Comparison of ENCODE assay signal across 11 mouse cellular contexts in the genomic region with DNA sequence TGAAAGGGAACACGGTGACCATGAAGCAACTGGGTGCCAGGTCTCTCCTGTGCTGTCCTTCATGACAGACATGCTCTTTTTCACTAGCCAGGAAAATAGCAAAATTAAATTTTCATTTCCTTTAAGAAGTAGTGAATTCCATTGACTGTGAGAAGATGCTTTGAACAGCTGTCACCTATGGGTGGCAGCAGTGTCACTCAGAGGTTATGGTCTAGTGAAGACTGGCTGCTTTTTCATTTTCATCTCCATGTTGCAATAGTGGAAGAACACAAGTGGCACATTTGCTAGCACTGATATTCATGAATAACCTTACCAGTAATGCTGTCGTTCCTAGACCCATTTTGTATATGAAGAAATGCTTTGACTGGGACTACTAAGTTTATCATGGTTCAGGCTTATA. TPM values are rescaled to one million over a fixed set of nuclear protein-coding genes. Genes with fewer than 3 reads are reported as not detected.
DNase-seq lines count a peak whose midpoint lies in the region; ATAC-seq and TF ChIP-seq lines count a peak whose summit lies in the region.
"Had no signal": no experiment of that assay in that cellular context is flagged by ENCODE, and none has a peak within 500 bp of the region (broad histone marks: within the 10 kb centered on the region; RNA-seq: fewer than 3 reads in every experiment).

No protein-coding gene starts in this region.

- no peaks in the 10 kb centered on the region for H3K4me1 ChIP-seq in liver, embryonic 12.5 days
- H3K4me1 ChIP-seq in intestine, postnatal 0 days (replicated peaks; ENCODE audit: control insufficient read depth, insufficient read depth, low read length): no peaks in the 10 kb centered on the region
- H3K4me1 ChIP-seq: embryonic facial prominence, embryonic 15.5 days; limb, embryonic 10.5 days; stomach, embryonic 15.5 days had no signal

- intact Hi-C loops in gastrocnemius, postnatal 36 days (cut with DNase I): no loop called here

- TF ChIP-seq CTCF in intestine, postnatal 0 days (IDR thresholded peaks at IDR 0.05; ENCODE audit: low read depth): peak; percentile 76

- H3K9me3 ChIP-seq in liver, embryonic 12.5 days (replicated peaks): no peaks in the 10 kb centered on the region
- H3K9me3 ChIP-seq in intestine, postnatal 0 days (ENCODE audit: control insufficient read depth): no peaks in the 10 kb centered on the region
- H3K9me3 ChIP-seq: embryonic facial prominence, embryonic 15.5 days; limb, embryonic 10.5 days; stomach, embryonic 15.5 days had no signal

- no peaks in the 10 kb centered on the region for H3K27me3 ChIP-seq in liver, embryonic 12.5 days (replicated peaks)
- H3K27me3 ChIP-seq in intestine, postnatal 0 days (replicated peaks; ENCODE audit: control insufficient read depth, insufficient read depth, low read length): no peaks in the 10 kb centered on the region
- H3K27me3 ChIP-seq in splenic B cell, adult 2 months (ENCODE audit: control insufficient read depth, insufficient read depth, low read length, poor library complexity, severe bottlenecking): no peaks in the 10 kb centered on the region
- H3K27me3 ChIP-seq: embryonic facial prominence, embryonic 15.5 days; stomach, embryonic 15.5 days had no signal

- WGBS in liver, embryonic 12.5 days (ENCODE audit: insufficient replicate concordance): 52% methylated on average over 2 of the region's 2 CpGs
- WGBS in intestine, postnatal 0 days: 75% methylated on average over 2 of the region's 2 CpGs

- no peak overlapping the region for H3K4me2 ChIP-seq in liver, embryonic 12.5 days
- no peak overlapping the region for H3K4me2 ChIP-seq in intestine, postnatal 0 days (replicated peaks; ENCODE audit: low read depth)
- H3K4me2 ChIP-seq: embryonic facial prominence, embryonic 15.5 days; stomach, embryonic 15.5 days had no signal

- DNase-seq in adrenal gland, postnatal 10 days: peak; percentile 13
- DNase-seq in adrenal gland, adult 8-10 months: no peak
- peak; percentile 15 for DNase-seq in liver
- peak; percentile 85 for DNase-seq in splenic B cell, adult 2 months (ENCODE audit: low read depth, low spot score)
- no peak for DNase-seq in gastrocnemius, postnatal 36 days
- DNase-seq in frontal cortex, postnatal 14 days (ENCODE audit: low spot score in 2 of 2): no peak

- no peak for ATAC-seq in liver, embryonic 12.5 days
- no peak for ATAC-seq in intestine, postnatal 0 days

- H3K4me3 ChIP-seq in liver, embryonic 12.5 days: no peak overlapping the region
- no peak overlapping the region for H3K4me3 ChIP-seq in intestine, postnatal 0 days (ENCODE audit: low read depth, low read length)
- H3K4me3 ChIP-seq: embryonic facial prominence, embryonic 15.5 days; limb, embryonic 10.5 days; stomach, embryonic 15.5 days had no signal

- no peaks in the 10 kb centered on the region for H3K36me3 ChIP-seq in liver, embryonic 12.5 days
- H3K36me3 ChIP-seq in intestine, postnatal 0 days (ENCODE audit: control insufficient read depth, insufficient read depth): no peaks in the 10 kb centered on the region
- H3K36me3 ChIP-seq in splenic B cell, adult 2 months (ENCODE audit: control insufficient read depth, insufficient read depth, low read length, poor library complexity, severe bottlenecking): no peaks in the 10 kb centered on the region
- H3K36me3 ChIP-seq: embryonic facial prominence, embryonic 15.5 days; limb, embryonic 10.5 days; stomach, embryonic 15.5 days had no signal

- H3K9ac ChIP-seq in liver, embryonic 12.5 days: no peak overlapping the region
- H3K9ac ChIP-seq in intestine, postnatal 0 days (ENCODE audit: low read depth, low read length): no peak overlapping the region
- H3K9ac ChIP-seq: embryonic facial prominence, embryonic 15.5 days; stomach, embryonic 15.5 days had no signal

- no peak overlapping the region for H3K27ac ChIP-seq in liver, embryonic 12.5 days
- H3K27ac ChIP-seq in intestine, postnatal 0 days (ENCODE audit: low read depth, low read length): no peak overlapping the region
- H3K27ac ChIP-seq: embryonic facial prominence, embryonic 15.5 days; limb, embryonic 10.5 days; stomach, embryonic 15.5 days had no signal

RNA-seq across cellular contexts. Expression of a gene that starts 12.3 kb away (rescaled TPM):
- total RNA-seq in adrenal gland, postnatal 10 days (2021): under 1 TPM; 0.42 to 0.48 TPM
- total RNA-seq in adrenal gland, adult 8-10 months (2022): under 1 TPM in 2 of 4 experiments, not detected in 2; 0.32 to 0.52 TPM
- polyA plus RNA-seq in liver, embryonic 12.5 days (2016; fragmentation: Nextera tagmentation; extraction: Ambion mirVana): 0.38 and 0.50 TPM in 2 replicates
- 0.25 and 0.44 TPM in 2 replicates for polyA plus RNA-seq in intestine, postnatal 0 days (2015; fragmentation: Nextera tagmentation; extraction: Ambion mirVana)
- not detected for total RNA-seq in gastrocnemius, postnatal 36 days (2021)

Comparison
In these comparisons a context has a peak if more than half of its experiments do, and no peak if none do; other contexts are left out.
1. DNase-seq: peak in adrenal gland, postnatal 10 days (single experiment), liver (single experiment) and splenic B cell, adult 2 months (single experiment); none in adrenal gland, adult 8-10 months (single experiment), gastrocnemius, postnatal 36 days (0 of 2) and frontal cortex, postnatal 14 days (0 of 2).